Mouse (Mus musculus): Measurements from ENCODE around the gene Dido1. TPM values are rescaled to one million over a fixed set of nuclear protein-coding genes. Genes with fewer than 3 reads are reported as not detected.

Dido1 gene
- total RNA-seq (2021): 10 to 100 TPM; 39.0 to 39.7 TPM
- long read RNA-seq, experiment 1, full-length matches to known transcripts: 1 of 16 reads
- long read RNA-seq, experiment 1, partial matches to known transcripts: 3 of 16 reads
- long read RNA-seq, experiment 1, other reads (novel, unspliced or antisense): 12 of 16 reads
- long read RNA-seq, experiment 2, full-length matches to known transcripts: 1 of 11 reads
- long read RNA-seq, experiment 2, partial matches to known transcripts: 2 of 11 reads
- long read RNA-seq, experiment 2, other reads (novel, unspliced or antisense): 8 of 11 reads

DNA sequence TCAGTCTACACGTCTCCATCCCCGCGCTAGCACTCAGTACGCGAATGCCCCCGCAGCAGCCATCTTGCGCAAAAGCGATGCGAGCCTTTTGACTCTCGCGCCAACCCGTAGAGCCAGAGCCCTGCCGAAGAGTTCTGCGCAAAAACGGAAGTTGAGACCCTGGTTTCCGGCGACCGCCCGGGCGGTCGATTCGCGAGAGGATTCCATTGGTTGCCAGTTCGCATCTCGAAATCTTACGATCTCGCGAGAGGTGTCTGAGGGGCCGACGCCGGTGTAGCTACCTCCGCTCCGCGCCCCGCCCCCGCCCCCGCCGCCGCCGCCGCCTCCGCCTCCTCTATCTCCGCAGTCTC lies at the start of gene Dido1, which contains the start of gene Gid8:
TSS of gene Dido1 (minus strand) at position 77 of the 350 bp plus-strand sequence.
TSS of gene Gid8 (plus strand) at position 195 of the 350 bp plus-strand sequence.
- intact Hi-C loops (cut with DNase I): loop anchor here (2.0 kb wide), 1 partner anchor 31 kb away; no protein-coding TSS in a partner anchor
- DNase-seq: peak; percentile 95 to 96

DNA sequence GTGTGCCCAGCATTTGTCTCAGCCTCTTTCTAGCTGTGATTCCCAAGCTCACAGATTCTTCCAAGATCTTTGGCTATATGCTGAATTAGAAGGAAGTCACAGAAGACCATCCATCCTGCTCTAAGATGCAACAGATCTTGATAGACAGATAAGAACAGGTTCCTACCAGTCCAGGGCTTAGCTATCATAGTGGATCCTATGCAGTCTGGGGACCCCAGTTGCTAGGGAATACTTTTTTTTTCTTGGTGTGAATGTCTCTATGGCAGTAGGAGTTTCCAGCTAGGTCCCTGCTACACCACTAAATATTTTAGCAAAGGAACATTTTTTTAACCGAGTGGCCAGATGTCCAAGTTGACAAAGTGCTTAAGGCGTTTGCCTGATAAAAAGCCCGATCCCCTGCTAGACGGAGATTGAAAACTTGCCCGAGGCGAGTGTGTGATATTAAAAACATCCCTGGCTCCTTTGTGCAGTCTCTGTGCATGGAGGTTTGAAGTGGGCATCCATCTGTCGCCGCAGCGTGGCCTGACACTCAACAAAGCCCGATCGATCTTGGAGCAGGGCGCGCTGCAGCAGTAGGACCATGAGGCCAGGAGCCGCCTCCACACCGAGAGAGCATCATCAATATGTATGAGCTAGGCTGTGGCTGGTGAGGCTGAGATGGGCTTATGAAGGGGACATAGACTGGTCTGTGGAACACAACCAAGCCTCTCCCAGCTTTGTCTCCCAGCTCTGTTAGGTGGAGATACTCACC lies 48.9 kb upstream of the Dido1 start:
- no peak for DNase-seq
- intact Hi-C loops (cut with DNase I): no loop called here

DNA sequence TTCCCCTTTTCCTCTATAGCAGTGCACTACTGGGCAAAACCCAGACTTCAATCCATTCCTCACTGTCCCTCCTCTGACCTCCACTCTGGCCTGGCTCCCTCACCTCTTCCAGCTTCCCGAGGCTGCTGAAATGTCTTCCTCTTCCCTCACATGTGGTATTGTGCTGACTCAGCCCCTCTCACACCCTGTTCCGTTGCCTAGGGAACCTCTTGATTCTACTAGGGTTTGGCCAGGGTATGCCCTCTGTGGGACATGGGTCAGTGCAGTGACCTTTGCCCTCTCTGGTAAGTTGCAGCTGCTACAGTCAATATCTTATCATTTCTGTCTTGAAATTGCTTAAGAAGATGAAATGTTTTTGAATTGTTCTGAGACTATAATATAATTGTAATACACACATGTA lies 47.0 kb upstream of the Dido1 start:
- intact Hi-C loops (cut with DNase I): no loop called here
- DNase-seq: no peak

DNA sequence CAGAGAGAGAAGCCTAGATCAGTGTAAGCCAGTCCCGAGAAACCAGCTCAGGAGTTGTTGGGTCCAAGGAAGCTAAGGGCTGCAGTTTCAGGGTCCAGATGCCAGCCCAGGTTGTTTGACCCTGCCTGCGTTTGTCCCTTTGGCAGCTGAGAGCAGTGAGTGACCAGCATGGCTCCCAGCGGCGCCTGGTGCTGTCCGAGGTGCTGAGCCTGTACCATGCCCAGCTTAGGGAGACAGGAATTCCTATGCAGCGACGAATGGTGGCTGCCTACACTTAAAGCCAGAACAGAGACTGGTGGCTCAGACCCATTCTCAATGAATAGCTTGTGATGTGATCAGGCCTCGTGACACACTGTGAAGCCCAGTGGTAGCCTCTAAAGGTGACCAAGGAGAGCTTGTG lies 46.1 kb upstream of the Dido1 start:
- intact Hi-C loops (cut with DNase I): no loop called here
- DNase-seq: peak; percentile 64 to 81

DNA sequence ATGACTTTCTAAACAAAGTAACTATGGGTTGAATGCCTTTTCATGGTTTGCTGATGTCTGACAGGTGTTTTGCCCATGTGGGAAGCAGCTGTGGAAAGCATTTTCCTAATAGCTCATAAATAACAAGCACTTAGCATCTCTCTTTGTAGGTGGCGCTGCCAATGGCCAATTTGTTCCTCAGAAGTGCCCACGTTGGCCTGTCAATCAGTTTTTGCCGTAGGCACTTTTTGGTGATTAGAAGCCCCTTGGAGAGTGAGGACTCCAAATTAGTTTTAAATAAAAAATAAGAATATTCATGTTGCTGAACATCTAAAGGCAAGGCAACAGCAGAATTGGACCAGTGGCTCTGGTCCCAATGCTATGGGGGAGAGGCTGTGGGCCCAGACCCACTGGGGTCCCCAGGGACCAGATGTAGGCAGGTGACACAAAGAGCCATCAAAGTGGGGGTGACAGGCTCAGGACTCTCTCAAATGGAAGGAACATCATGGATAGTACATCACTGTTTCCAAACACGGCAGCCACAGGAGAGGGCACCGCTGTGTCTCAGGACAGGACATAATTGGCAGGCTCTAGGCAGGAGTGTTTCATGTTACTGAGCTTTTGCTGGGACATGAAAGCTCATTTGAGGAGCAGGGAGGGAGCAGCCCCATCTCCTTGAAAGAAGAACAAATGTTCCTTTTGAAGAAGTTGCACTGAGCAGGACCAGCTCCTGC lies 45.3 kb upstream of the Dido1 start:
- no peak for DNase-seq
- intact Hi-C loops (cut with DNase I): no loop called here

DNA sequence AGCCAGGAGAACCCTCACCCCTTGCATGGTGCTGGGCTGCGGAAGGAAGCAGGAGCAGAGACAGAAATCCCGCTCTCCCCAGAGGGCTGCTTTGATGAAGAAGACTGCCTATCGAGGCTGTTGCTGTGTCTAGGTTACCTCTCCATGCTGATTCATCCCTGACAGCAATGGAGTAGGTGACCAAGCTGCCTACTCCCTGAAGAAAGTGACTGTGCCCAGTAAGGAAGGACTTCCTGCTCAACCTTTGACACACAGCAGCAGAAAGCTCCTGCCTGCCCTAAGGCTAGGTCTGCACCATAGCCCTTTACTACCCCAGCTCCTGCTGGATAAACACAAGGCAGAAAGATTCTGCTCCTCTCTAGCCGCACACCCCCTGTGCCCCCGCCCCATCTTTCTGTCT lies 39.1 kb upstream of the Dido1 start:
- intact Hi-C loops (cut with DNase I): loop anchor here (10.0 kb wide), 1 partner anchor 274 kb away; no protein-coding TSS in a partner anchor
- DNase-seq: no peak

DNA sequence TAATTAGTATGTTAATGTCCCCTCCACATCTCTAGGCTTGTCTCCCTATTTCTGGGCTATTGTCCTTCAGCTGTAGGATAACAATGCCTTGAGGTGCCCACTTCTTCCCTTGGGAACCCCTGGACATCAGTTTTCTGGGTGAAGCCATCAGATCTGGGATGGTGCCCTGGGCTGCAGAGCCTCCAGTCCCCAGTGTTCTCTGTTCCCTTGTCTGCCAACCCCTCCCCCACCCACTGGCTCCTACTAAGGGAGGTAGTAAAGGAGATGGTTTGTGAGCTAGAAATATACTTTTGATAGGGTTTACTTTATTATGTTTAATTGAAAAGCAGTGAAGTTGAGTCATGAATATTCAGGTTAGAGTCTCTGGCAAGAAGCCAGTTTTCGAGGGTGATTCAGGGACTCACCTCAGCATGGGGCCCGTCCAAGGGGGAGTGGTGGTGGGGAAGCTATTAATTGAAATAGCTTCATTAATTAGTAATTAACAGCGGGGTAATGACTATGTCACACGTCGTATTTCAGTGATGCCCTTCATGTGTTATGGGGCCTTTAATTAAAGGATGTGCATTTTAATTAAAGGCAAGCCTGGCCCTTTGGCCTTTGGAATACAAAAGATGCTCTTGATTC lies 36.9 kb upstream of the Dido1 start:
- no peak for DNase-seq
- intact Hi-C loops (cut with DNase I): loop anchor here (10.0 kb wide), 1 partner anchor 272 kb away; no protein-coding TSS in a partner anchor

DNA sequence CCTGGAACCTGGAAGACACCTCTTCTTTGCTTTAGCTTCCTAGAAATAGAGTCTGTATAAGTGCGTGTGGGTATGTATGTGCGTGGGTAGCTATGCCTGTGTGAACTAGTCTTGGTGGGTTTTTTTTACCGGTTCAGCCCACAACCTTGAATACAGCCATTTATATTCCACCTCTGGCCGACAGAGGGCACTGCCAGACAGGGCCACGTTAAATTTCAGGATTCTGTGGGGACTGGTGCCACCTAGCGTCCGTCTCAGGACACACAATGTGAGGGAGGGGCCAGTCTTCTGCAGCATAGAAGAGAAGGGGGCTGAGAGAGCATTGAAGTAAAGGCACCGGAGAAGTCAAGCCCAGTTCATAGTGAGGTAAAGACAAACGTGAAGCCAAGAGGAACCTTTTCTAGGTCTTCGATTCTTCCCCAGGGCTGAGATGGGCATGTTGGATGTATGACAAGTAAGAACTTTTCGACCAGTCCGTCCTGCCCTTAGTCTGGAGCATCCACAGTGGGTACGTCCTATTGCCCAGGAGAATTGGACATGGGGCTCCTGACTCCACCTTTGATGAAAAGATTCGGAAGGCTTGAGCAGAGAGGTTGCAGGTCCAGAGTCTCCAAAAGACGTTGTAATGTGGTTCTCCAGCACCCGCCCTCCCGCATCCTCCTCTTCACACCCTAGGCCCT lies 35.6 kb upstream of the Dido1 start:
- peak; percentile 88 to 92 for DNase-seq
- intact Hi-C loops (cut with DNase I): loop anchor here (1.0 to 10.0 kb wide), 5 partner anchors 33 to 271 kb away; no protein-coding TSS in a partner anchor

DNA sequence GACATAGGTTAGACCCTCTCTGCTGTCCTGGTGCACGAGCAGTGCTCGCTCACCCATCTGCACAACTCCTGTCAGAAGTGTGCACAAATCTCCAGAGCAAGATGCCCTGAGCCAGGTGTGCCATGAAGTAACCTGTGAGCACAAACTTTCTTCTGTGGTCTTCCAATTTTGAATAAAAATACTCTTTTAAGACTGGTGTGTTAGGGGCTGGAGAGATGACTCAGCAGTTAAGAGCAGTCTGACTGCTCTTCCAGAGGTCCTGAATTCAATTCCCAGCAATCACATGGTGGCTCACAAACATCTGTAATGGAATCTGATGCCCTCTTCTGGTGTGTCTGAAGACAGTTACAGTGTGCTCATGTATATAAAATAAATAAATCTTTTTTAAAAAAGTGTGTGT lies 33.5 kb upstream of the Dido1 start:
- intact Hi-C loops (cut with DNase I): loop anchor here (10.0 kb wide), 1 partner anchor 269 kb away; no protein-coding TSS in a partner anchor

DNA sequence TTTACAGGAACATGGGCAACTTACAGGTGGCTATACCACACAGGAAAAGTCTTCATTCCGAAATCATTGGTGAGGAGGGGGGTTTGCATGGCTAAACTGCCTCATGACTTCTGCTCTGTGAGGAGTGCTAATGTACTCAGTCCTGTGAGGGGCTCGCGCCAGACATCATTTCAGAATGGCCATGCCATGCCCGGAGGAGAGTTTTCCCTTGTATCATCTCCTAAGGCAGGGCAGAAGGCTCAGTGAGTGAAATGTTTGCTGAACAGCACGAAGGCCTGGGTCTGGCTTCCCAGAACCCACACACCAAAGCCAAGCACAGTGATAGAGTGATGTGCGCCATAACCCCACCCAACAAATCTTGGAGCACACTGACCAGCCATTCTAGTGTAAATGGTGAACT lies 33.0 kb upstream of the Dido1 start:
- no peak for DNase-seq
- intact Hi-C loops (cut with DNase I): loop anchor here (10.0 kb wide), 1 partner anchor 268 kb away; no protein-coding TSS in a partner anchor

More for the DNA sequence above, 33.5 kb upstream of the Dido1 start:
- DNase-seq: no peak

DNA sequence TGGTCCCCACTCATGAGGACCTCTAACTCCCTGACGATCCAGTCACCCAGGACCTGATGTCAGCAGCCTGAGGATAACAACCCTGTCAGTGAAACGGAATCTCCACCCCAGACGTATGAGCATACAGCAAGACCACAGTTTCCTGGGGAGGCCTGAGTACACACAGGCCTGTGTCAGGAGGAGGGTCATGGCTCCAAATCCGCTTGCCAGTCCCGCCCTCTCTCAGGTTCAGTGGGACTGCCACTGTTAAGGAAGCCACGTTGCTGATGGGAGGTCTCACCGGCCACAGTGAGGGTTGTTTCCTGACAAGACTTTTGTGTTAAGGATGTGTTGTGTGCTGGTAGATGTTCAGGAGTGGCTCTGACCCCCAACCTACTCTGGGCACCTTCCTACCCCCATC lies 31.6 kb upstream of the Dido1 start:
- intact Hi-C loops (cut with DNase I): loop anchor here (10.0 kb wide), 1 partner anchor 267 kb away; no protein-coding TSS in a partner anchor
- no peak for DNase-seq

DNA sequence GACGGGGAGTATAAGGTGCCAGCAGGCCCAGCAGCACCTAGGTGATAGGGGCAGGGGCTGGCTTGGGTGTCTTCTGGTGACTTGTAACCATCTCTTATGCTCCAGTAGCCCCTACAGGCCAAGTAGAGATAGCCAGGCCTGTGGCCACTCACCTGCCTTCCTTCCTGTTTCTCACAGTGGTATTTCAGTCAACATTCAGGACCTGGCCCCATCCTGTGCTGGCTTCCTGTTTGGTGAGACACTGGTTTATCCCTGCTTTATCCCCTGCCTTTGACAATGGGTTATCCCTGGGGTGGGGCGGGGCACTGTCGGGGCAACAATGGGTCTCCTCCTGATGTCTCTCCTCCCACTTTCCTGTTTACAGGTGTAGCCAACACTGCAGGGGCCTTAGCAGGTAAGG lies 30.6 kb upstream of the Dido1 start:
- no peak for DNase-seq
- intact Hi-C loops (cut with DNase I): loop anchor here (10.0 kb wide), 1 partner anchor 266 kb away; no protein-coding TSS in a partner anchor

DNA sequence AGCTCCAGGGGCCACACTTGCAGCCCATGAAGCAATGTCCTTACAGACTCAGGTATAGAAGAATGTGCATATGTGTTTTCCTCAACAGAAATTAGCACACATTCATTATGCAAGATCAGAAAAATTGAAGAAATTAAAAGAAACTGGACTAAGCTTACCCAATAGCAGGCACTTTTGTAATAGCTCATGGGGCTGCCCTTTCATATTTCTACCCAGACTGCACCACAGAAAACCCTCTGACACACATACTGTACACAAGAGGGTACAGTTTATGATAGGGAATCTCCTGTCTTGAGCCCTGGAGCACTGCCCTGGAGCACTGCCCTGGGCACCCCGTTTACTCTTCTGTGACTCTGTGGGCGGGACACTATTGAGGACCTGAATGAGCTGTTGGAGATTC lies 28.2 kb upstream of the Dido1 start:
- DNase-seq: no peak
- intact Hi-C loops (cut with DNase I): no loop called here

DNA sequence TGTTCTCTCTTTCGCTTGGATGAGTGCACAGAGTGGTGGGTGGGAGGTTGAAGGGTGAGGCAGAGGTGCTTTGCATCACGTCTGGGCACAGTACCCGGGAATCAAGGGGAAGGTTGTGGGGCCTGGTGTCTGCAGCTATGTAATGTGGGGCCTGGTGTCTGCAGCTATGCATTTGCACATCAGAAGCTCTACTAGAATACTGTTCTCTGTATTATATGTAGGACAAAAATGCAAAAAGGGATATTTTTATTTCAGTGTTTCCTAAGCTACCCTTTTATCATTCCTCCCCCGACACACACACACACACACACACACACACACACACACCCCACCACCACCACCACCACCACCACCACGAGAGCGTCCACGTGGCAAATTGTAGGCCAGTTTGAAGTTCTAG lies 25.4 kb upstream of the Dido1 start:
- intact Hi-C loops (cut with DNase I): no loop called here

DNA sequence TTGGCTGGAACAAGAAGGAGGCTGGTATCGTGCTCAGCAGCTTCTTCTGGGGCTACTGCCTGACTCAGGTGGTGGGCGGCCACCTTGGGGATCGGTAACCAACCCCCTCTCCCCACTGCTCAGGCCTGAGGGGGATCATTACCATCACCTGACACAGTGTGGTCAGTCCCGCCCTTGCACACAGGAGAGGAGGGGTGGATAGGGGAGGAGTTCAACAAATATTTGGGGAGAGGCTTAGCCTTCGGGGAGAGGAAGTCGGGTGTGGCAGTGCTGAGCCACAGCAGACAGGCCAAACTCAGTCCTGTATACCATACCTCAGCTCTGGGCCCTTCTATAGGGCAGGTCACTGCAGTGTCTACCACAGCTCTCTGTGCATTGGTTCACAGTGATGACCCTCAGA lies 22.2 kb upstream of the Dido1 start:
- intact Hi-C loops (cut with DNase I): no loop called here
- no peak for DNase-seq

More for the DNA sequence above, 25.4 kb upstream of the Dido1 start:
- no peak for DNase-seq

DNA sequence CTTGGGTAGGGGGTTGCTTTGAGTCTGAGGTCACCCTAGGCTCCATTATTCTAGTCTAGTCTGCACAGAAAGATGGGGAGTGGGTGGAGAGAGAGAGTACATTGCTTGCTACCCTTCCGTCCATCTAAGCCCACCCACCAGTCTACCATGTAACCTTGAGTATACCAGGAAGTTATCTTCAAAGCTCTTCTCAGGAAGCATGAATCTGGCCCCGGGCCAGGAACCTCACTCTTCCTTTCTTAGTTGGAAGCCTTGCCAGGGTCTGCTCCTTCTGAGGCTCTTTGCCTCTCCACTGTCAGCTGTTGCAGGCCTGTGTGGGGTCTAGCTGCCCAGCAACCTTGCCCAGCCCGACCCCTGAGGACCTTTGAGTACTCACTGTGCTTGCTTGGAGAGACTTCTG lies 21.2 kb upstream of the Dido1 start:
- intact Hi-C loops (cut with DNase I): no loop called here
- no peak for DNase-seq

DNA sequence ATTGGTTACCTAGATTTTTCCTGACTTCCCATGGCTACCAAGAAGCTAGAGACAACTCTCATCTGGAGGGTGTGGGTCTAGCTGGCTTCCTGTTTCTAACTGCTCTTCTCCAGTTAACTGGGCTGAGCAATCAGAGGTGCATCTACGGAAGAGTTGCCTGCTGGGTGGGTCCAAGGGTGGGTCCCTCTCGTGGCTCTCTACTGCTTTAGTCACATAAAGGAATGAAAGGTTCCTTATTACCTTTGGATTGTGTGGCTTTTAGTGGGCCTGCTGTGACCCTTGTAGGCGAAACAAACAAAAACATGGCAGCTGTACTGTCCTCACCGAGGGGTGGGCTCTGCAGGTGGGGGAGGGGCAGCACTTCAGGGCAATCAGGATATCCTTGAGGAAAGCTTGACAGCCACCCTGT lies 17.8 kb upstream of the Dido1 start:
- intact Hi-C loops (cut with DNase I): no loop called here
- no peak for DNase-seq

DNA sequence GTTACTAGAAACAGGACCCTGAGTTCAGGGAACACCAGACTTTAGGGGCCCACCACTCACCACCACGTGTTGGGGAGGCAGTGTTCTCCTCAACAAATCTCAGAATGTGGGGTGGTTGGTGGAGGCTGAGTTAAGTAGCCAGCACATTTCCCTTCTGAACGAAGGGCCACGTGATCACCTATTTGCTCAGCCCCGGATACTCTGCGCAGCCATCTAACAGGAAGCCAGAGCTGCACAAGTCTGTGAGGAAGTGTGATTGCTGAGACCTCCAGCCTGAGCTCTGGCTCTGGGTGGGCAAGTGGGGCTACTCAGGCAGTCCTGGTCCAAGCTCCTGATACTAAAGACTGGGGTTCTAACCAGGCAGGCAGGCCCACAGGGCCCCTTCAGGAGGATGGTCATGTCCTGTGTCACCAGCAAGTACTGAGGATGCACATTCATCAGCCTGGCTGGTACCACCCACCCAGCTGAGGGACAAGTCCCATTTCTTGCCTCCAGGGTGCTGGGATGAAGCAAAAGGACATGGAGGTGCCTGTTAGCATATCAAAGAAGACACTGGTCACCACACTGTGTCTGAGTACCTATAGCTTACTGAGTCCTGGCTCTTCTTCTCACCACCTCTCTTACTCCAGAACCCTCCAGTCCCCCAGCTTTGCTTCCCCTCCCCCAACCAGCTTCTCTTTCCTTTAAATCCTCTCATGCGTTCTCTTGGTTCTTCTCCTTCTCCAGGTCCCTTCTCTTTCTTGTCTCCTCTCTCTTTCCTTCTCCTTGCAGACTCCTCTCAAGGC lies 17.1 kb upstream of the Dido1 start:
- intact Hi-C loops (cut with DNase I): no loop called here
- no peak for DNase-seq
